Mouse (Mus musculus): ENCODE data around the gene Vwc2.

Vwc2 gene

DNA sequence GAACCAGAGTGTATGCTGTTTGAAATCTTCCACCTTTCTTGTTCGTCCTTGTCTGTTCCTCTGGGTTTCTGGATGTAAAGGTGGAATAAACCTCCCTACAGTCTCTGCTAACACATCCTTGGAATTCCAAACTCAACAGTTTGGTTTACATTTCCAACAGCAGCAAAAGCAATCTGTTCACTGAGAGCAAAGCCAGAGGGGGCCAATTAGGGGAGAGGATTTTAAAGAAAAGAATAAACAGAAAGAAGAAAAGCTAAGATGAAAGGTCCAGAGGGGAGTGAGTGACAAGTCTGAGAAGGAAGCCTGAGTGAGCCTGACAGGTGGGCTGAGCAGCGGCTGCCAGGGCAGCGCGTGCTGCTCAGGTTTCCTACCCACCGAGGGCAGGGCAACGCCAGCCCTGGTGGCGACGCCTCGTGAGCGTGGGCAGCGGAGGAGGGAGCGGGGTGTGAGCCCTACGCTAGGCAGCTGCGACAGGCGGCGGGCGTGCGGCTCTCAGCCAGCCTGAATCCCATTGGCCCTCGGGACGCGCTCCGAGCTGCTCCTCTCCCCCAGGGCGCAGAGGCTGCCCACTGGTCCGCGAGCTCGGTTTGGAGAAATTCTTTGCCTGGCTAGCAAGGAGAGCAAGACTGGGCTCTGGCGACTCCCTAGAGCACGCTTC, at the start of gene Vwc2:
TSS of gene Vwc2 (plus strand) at position 648 of the 658 bp plus-strand sequence.
- in situ Hi-C loops (cut with MboI, MseI): no loop called here

DNA sequence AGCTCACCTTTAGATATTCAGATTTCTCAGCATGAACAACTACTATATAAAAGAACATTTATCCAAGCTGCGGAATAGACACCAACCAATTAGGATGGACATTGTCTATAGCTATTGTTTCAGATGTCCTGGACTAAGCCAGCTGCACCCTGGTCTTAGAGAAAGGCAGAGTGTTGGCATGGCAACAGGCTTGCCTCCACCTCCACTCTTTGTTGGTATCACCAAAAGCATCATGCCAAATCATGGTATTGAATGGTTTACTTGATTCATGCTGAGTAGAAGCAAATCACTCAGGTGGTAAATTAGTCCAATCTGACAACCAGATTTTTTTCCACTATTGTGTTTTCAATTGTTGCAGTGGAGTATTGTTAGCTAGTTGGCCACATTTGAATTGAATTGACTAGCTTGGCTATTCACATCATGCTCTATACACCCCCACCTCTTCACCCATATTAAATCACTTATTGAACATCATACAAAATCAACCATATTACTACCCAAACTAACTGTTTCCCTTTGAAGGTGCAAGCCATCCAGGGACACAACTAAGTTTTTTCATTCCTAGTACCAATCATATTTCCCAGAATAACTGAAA, 25.8 kb upstream of the Vwc2 start:
- in situ Hi-C loops (cut with MboI, MseI): no loop called here

DNA sequence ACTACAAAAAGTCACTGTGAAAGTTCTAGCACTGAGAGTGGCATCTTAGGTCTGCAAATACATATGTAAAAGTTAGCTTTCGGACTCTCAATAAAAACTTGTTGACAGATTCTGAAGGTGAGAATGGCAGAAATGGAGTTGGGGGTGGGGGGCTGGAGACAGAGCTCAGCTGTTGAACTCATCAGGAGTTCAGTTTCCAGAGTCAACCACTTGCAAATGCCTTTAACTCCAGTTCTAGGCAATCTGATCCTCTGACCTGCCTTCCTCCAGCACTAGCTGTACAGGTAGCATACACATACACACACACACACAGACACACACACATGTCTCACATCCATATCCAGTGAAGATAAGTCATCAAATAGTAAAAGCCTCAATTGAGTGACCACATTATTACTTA, 16.4 kb upstream of the Vwc2 start:
- in situ Hi-C loops (cut with MboI, MseI): no loop called here

DNA sequence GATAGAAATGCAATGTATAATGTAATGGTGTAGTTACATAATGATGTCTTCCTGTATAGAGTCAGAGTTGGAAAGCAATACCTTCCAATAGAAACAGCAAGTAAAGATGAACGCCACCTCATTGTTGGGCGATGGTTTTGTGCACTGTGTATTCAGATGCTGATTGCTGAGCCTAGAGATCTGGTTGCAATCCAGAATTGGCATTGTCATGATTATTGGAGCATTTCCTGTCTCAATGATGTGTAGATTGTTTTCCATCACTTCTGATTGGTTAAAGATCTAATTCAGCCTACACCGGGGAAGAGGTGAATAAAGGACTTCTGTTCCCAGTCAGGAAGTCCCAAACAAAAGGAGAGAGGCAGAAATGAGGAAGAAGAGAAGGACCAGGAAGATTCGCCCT, 15.7 kb upstream of the Vwc2 start:
- in situ Hi-C loops (cut with MboI, MseI): no loop called here

DNA sequence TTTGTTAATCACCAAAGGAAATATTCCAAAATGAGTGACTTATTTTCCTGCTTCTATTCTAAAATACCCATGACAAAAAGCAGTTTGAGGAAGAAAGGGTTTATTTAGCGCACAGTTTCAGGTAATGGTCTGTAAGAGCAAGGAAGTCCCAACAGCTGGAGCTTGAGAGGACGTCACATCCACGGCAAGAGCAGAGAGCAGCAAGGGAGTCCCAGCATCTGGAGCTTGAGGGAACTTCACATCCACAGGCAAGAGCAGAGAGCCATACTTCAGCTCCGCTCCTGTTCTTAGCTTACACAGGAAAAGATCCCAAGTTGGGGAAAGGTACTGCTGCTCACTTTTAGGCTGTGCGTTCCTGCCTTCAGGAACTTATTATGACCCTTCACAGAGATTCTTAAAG, 15.0 kb upstream of the Vwc2 start:
- in situ Hi-C loops (cut with MboI, MseI): no loop called here

DNA sequence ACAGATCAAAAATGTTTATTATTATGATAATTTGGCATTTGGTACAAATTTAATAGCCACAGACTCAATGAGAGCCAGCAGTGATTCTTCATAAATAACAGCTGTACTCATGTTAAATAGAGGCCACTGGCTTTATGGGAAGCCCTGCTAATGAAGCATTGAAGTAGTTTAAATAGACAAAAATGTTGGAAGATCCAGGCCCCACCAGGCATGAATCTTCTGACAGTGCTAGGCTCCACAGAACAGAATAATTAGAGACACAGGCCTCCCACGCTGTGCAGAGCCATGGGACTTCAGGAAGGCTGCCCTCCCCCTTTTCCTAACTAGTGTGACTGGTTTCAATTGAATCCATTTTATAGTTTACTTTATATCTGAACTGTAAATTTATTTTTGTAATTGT, 11.8 kb upstream of the Vwc2 start:
- in situ Hi-C loops (cut with MboI, MseI): no loop called here

DNA sequence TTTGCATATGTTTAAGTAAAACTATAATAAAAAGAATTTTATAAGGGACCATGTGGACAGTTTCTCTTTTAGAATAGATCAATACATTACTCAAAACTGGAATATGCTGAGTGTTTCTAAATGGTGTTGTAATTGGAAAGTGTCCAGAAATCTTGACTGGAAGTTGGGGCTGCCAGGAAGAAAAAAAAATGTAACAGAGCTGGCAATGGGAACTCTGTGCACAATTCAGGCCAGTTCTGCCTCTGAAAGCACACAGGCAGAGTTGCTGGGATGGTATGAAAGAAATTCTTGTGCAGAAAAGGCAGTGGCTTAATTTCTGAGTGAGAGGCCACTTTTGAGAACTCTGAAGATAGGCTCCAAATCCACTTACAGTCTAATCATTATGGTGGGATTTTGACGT, 11.4 kb upstream of the Vwc2 start:
- in situ Hi-C loops (cut with MboI, MseI): no loop called here

DNA sequence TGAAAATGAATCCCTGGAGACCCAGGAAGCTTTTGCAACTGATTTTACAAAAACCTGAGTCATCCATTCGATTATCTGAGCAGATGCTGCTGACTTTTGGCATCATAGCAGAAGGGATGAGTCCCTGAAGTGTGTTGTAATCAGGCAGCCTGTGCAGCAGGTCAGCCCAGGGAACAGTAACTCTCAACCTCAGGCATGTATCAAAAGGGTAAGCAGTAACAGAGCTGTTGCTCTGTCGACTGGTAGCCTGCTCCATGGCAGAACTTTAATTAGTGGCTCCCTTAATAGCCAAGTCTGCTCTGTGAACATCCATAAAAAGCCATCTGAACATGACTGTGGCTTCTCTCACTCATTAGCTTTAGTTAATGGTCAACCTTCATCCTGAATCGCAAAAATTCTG, 5.1 kb upstream of the Vwc2 start:
- in situ Hi-C loops (cut with MboI, MseI): no loop called here

DNA sequence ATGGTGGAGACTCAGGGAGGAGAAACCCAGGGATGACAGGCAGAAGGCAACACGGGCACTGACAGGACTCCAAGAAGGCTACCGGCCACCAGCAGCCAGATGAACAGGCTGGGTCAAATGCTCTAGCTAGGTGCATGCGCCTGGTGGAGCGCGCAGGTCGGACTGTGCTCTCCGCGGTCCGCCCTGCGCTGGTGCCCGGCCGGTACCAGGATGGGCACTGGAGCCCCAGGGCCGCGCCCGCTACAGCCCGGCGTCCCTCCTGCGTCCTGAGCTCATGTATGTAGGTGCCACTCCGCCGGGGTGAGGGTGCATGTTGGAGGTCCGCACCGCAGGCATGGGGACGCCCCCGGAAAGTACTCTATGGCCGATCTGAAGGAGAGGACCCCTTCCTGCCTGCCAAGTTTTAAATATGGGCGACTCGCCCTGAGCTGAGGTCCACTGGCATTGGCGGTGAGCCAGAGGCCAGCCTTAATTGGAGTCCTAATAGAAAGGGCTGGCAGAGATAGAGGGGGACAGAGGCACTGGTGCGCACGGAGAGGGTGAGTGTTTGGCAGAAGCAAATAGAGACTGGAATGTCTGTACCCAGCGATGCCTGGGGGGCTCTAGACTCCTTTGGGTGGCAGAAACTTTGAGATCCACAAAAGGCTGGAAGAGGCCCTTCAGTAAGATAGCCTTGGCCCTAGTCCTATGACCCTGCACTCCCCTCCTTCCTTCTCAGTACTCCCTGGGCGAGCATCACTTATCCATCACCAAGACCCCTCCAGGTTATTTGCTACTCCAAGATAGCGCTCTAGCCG, 409 bp downstream of the Vwc2 start:
- in situ Hi-C loops (cut with MboI, MseI): no loop called here

DNA sequence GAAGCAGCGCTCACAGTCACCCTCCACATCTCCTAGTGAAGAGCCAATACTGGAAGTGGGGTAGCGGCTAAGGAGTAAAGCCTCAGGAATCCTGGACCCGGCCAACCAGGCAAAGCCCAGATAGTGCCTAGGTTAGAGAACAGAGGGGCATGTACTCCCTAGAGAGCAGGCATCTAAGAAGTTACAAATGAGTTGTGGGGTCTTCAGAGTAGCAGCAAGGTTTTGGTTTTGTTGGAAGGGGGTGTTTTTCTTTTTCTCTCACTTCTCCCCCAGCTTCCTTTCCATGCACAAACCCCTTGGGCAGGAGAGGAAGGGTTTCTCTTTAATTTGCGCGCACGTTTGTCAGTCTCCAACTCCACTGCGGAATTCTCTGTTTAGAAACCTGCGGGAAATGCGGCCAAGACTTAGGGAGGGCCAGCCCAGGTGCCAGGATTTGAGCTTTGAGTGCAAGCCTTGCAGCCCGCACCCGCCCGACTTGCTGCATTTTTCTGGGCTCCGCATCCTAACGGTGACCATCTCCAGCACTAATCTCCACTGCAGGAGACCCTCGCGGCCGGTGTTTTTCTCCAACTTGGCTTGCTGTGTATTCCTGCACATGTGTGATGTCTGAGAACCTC, 1.1 kb downstream of the Vwc2 start:
- in situ Hi-C loops (cut with MboI, MseI): no loop called here

DNA sequence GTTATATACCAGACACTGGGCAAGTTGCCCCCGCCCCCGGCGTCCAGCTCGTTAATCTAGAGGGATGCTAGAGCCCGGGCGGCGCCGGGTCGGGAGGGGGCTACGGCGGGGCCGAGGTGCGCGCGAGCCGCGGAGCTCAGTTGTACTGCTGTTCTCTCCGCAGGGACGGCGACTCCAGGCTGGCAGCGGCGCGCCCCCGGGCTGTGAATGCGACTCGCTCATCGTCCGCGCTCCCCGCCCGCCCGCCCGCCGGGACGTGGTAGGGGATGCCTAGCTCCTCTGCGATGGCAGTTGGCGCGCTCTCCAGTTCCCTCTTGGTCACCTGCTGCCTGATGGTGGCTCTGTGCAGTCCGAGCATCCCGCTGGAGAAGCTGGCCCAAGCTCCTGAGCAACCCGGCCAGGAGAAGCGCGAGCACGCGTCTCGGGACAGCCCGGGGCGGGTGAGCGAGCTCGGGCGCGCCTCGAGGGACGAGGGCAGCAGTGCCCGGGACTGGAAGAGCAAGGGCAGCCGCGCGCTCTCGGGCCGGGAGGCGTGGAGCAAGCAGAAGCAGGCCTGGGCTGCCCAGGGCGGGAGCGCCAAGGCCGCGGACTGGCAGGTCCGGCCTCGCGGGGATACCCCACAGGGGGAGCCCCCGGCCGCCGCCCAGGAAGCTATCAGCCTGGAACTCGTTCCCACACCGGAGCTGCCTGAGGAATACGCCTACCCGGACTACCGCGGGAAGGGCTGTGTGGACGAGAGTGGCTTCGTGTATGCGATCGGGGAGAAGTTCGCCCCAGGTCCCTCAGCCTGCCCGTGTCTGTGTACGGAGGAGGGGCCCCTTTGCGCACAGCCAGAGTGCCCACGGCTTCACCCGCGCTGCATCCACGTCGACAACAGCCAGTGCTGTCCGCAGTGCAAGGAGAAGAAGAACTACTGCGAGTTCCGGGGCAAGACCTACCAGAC, 1.9 kb downstream of the Vwc2 start:
- in situ Hi-C loops (cut with MboI, MseI): no loop called here

DNA sequence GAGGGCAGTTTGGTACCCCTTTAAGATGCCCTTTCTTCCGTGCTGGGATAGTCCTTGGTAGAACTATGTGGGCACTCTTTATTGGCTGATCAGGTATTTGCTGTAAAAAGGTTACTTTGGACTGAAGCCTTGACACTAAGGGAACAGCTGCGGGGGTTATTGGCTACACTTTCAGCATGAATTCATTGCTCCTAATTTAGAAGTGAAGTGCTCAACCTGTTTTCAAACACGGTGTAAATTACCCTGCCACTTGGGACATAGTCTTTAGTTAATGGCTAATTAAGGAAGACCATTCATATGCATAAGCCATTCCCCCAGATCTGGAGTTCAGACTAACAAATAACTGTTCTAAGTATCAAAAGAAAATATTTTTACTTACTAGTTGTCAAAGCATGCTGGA, 2.7 kb downstream of the Vwc2 start:
- in situ Hi-C loops (cut with MboI, MseI): no loop called here

DNA sequence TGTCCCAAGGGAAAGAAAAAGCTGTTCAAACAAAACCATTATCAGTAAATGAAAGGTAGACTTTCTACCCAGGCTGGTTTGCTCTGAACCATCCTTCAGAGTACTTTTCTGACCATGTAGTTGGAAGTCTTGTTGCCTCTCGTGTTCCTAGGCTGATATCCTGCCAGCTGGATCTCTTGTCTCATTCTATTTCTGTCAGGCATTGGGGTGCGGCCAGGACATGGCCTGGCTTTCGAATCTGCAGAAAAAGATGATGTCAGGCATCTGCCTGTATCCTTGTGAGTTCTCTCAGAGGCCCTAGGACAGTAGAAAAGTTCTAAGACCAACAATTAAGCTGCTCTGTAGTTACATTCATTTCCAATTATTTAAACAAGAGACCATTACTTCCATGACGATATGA, 8.8 kb downstream of the Vwc2 start:
- in situ Hi-C loops (cut with MboI, MseI): loop anchor here (10.0 kb wide), 1 partner anchor 508 kb away; no protein-coding TSS in a partner anchor

DNA sequence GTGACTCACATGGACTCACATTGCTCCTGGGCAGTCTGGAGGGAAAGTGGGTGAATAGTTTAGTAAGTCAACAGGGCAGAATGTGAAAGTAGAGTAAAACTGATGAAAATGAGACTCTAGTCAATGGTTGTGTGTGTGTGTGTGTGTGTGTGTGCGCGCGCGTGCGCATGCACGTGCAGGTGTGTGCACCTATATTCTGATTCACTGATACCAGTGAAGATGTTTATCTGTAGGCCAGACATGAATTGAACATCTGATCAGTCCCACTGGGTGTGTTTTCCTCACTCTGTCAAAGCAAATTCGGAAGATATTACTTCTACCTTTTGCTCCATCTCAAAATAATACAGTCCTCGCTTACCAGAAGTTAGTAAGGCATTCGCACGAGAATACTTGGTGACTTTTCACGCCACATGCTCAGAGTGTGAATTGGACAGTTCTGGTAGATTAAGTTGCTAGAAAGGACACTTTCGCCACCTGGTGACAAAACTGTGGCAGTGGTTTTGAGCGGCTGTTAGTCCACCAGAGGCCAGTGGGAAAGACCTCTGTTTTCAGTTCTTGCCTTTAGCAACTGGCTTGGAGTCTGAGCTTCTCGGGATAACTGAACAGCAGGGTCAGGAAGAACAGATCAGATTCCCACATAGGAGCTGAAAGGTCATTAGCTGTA, 17.5 kb downstream of the Vwc2 start:
- in situ Hi-C loops (cut with MboI, MseI): no loop called here

DNA sequence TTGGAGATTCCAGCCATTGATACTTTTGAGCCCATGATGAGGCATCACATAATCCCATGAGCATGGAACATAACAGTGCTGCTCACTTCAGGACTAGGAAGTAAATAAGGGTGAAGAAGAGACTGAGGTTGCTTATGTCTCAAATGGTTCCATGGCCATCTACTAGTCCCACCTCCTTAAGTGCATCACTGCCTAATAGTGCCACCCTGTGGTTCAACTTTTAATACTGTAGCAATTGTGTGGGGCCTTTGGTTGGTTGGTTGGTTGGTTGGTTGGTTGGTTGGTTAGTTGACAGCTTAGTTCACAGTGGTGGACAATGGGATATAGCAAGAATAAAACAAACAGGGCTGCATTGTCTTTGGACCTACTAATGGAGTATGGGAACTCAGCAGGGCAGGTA, 26.6 kb downstream of the Vwc2 start:
- in situ Hi-C loops (cut with MboI, MseI): no loop called here

DNA sequence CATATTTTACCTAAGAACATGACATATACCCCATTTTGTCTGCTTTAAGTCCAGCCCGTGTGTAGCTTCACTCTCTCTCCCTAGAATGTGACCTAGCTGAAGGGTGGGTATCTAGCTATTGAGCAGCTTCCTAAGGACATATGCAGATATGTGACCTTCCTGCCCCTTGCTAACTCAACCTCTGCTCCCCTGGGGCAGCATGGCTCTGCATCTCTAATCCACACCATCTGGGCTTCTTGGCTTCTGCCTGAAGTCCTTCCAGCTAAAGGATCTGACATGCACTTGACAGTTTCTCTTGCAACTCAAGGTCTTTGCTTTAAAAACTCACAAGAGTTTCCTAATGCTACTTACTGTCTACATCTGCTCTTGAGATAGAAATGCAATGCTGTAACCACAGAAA, 38.7 kb downstream of the Vwc2 start:
- in situ Hi-C loops (cut with MboI, MseI): no loop called here

DNA sequence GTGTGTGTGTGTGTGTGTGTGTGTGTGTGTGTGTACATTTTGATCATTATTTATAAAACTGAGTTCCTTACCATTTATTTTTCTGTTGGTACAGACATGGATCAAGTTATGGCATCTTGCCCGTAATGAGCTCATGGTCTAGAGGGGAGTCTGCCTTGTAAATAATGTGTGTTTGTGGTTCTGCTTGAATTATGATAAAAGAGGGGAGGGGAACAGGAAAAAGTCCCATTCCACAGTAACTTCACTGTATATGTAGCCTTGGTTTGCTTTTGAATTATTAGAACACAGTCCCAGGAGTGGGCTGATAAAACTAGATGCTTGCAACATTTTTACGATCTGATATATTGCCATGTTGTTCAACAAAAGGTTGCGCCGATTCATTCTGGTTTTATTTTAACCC, 57.4 kb downstream of the Vwc2 start:
- in situ Hi-C loops (cut with MboI, MseI): no loop called here

DNA sequence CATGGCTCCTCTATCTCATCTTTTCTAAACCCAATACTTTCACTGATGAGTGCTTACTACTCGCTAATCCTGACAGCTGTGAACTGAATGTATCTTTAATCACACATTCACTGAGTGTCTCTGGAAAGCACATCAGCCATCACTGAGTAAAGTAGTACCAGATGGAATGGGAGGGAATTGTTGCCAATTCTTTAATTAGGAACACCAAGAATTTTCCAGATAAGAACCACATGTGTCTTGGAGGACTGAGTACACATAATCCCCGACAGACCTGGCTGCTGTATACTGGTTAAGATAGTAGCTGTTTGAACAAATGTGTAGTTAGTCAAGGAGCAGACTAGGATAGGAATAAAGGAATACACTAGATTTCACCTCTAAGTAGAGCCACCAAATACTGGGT, 61.2 kb downstream of the Vwc2 start:
- in situ Hi-C loops (cut with MboI, MseI): no loop called here

DNA sequence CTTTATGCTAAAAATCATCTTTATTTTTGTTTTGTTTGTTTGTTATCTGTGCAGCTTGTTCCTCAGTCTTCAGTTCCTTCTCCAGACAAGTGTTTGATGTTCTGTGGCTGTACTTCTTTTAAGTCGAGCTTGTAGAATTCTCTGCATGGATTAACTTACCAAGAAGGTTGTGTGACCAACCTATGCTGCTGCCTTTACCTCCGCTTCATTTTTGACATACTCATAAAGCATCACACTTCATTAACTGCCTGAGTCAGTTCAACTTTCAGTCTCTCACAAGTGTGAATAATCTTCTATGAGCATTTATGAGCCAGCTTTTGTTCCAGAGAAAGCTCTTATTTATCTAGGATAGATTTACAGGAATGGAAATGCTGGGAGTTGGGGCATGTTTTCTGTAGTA, 68.7 kb downstream of the Vwc2 start:
- in situ Hi-C loops (cut with MboI, MseI): no loop called here

DNA sequence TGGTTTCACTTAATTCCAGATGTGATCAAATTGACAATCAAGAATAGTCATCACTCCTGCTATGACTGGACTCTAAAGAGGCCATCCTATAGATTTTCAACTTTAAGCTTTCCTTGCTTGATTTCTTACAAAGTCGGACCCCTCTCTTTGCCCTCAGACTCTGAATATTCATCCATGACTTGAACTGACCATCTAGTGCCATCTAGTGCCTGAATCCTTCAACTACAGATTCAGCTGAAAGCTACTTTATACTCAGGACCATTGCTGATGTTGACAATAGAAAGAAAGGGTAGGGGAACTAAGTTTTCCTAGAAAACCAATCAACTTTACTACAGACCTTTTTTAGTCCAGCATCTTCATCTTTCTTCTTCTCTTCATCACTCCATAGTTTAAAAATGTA, 109.1 kb downstream of the Vwc2 start:
- in situ Hi-C loops (cut with MboI, MseI): loop anchor here (25.0 kb wide), 1 partner anchor 1911 kb away; no protein-coding TSS in a partner anchor

DNA sequence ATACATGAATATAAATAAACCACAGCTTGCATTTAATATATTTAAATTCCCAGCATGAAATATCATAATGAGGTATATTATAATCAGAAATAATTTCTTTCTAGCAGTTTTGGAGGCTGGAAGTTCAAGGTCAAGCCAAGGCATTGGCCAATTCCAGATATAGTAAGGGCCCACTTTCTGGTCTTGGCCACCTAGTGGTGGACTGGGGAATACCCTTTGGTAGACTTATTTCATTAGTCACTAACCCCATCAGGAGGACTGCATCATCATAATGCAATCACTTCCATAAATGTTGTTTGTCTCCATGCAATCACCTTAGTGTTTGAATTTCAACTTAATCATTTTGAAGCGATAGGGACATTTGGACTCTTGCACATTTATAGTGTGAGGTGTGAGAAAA, 125.3 kb downstream of the Vwc2 start:
- in situ Hi-C loops (cut with MboI, MseI): no loop called here
